In genomic region chr2:164791841-164792261, GRCm38 (mm10) we compare ENCODE assay signal across 19 mouse cellular contexts. TPM values are rescaled to one million over a fixed set of nuclear protein-coding genes. Genes with fewer than 3 reads are reported as not detected.
DNase-seq lines count a peak whose midpoint lies in the region; ATAC-seq and TF ChIP-seq lines count a peak whose summit lies in the region.
"Had no signal": no experiment of that assay in that cellular context is flagged by ENCODE, and none has a peak within 500 bp of the region (broad histone marks: within the 10 kb centered on the region; RNA-seq: fewer than 3 reads in every experiment).

No protein-coding gene starts in this region.

- no peak overlapping the region for H3K4me3 ChIP-seq in intestine, embryonic 16.5 days (ENCODE audit: low read length)
- H3K4me3 ChIP-seq in intestine, embryonic 15.5 days (replicated peaks), result no peak overlapping the region
- no peak overlapping the region for H3K4me3 ChIP-seq in testis, adult 2 months (ENCODE audit: control insufficient read depth, low read depth, low read length)
- H3K4me3 ChIP-seq: embryonic facial prominence, embryonic 13.5 days; limb, embryonic 15.5 days; lung, embryonic 15.5 days; neural tube, embryonic 15.5 days had no signal

- no peak for TF ChIP-seq POLR2A in testis, adult 2 months (IDR thresholded peaks at IDR 0.05; ENCODE audit: control insufficient read depth, low read depth, low read length)

- no peaks in the 10 kb centered on the region for H3K9me3 ChIP-seq in intestine, embryonic 16.5 days (ENCODE audit: control insufficient read depth, low read length)
- H3K9me3 ChIP-seq in intestine, embryonic 15.5 days, result no peaks in the 10 kb centered on the region
- H3K9me3 ChIP-seq: embryonic facial prominence, embryonic 13.5 days; limb, embryonic 15.5 days; lung, embryonic 15.5 days; neural tube, embryonic 15.5 days had no signal

- no peak overlapping the region for H3K4me2 ChIP-seq in intestine, embryonic 16.5 days (ENCODE audit: low read depth, low read length)
- H3K4me2 ChIP-seq in intestine, embryonic 15.5 days (replicated peaks), result no peak overlapping the region
- H3K4me2 ChIP-seq: embryonic facial prominence, embryonic 13.5 days; hindbrain, embryonic 14.5 days; limb, embryonic 15.5 days; lung, embryonic 15.5 days; midbrain, embryonic 11.5 days; neural tube, embryonic 15.5 days had no signal

- TF ChIP-seq CTCF in testis, adult 2 months (IDR thresholded peaks at IDR 0.05; ENCODE audit: control insufficient read depth, insufficient read depth, insufficient replicate concordance, low read depth, low read length), result no peak

- H3K36me3 ChIP-seq in intestine, embryonic 16.5 days (ENCODE audit: control insufficient read depth, insufficient read depth, low read length), result peaks cover 24% of the 10 kb centered on the region; the same call in 1 of the 2 replicates
- H3K36me3 ChIP-seq in intestine, embryonic 15.5 days, result peaks cover 35% of the 10 kb centered on the region
- H3K36me3 ChIP-seq in testis, adult 2 months (ENCODE audit: control insufficient read depth, insufficient read depth, low read length), result peaks cover 4% of the 10 kb centered on the region

- H3K9ac ChIP-seq in intestine, embryonic 16.5 days (ENCODE audit: low read depth, low read length), result peak overlapping the region; percentile 19; the same call in 1 of the 2 replicates
- H3K9ac ChIP-seq in intestine, embryonic 15.5 days, result no peak overlapping the region
- H3K9ac ChIP-seq: embryonic facial prominence, embryonic 13.5 days; hindbrain, embryonic 14.5 days; limb, embryonic 15.5 days; lung, embryonic 15.5 days; neural tube, embryonic 15.5 days had no signal

- ATAC-seq in intestine, embryonic 16.5 days, result no peak
- ATAC-seq in intestine, embryonic 15.5 days, result no peak

- H3K4me1 ChIP-seq in intestine, embryonic 16.5 days (ENCODE audit: control insufficient read depth, insufficient read depth, low read length), result peaks cover 16% of the 10 kb centered on the region
- peaks cover 8% of the 10 kb centered on the region for H3K4me1 ChIP-seq in intestine, embryonic 15.5 days (replicated peaks)
- peaks cover 8% of the 10 kb centered on the region for H3K4me1 ChIP-seq in testis, adult 2 months (ENCODE audit: control insufficient read depth, insufficient read depth, low read length)

- DNase-seq in testis, postnatal 14 days (ENCODE audit: low spot score), result no peak
- peak; percentile 71 for DNase-seq in cerebellum, adult 9-11 months
- no peak for DNase-seq in natural killer cell, adult 2 months (ENCODE audit: low spot score in 2 of 2)
- DNase-seq in thymus, postnatal 14 days, result no peak
- DNase-seq: gastrocnemius, postnatal 10 days; heart, postnatal 10 days; kidney, adult 18-20 months; thymus, adult 2 months had no signal

- WGBS in intestine, embryonic 16.5 days, result 87% methylated on average over 18 of the region's 18 CpGs
- 90% methylated on average over 18 of the region's 18 CpGs for WGBS in intestine, embryonic 15.5 days

- no peaks in the 10 kb centered on the region for H3K27me3 ChIP-seq in intestine, embryonic 16.5 days (replicated peaks; ENCODE audit: control insufficient read depth, insufficient read depth, low read length)
- no peaks in the 10 kb centered on the region for H3K27me3 ChIP-seq in intestine, embryonic 15.5 days (replicated peaks)
- no peaks in the 10 kb centered on the region for H3K27me3 ChIP-seq in testis, adult 2 months (ENCODE audit: control insufficient read depth, insufficient read depth, low read length)
- H3K27me3 ChIP-seq: embryonic facial prominence, embryonic 13.5 days; limb, embryonic 15.5 days; lung, embryonic 15.5 days; neural tube, embryonic 15.5 days had no signal

- peak overlapping the region; percentile 28; the same call in 1 of the 2 replicates for H3K27ac ChIP-seq in intestine, embryonic 16.5 days (ENCODE audit: low read length)
- no peak overlapping the region for H3K27ac ChIP-seq in intestine, embryonic 15.5 days
- H3K27ac ChIP-seq in testis, adult 2 months (ENCODE audit: control insufficient read depth, insufficient read depth, low read depth, low read length), result peak overlapping the region; percentile 45
- H3K27ac ChIP-seq: embryonic facial prominence, embryonic 13.5 days; hindbrain, embryonic 14.5 days; limb, embryonic 15.5 days; lung, embryonic 15.5 days; macrophage; neural tube, embryonic 15.5 days had no signal

RNA-seq across cellular contexts. Expression of gene Snx21, which starts 6.2 kb away (rescaled TPM):
- 18.3 and 19.6 TPM in 2 replicates for polyA plus RNA-seq in intestine, embryonic 16.5 days (2015; fragmentation: Nextera tagmentation; extraction: Ambion mirVana)
- polyA plus RNA-seq in intestine, embryonic 15.5 days (2015; fragmentation: Nextera tagmentation; extraction: Ambion mirVana), result 18.4 and 21.2 TPM in 2 replicates
- polyA plus RNA-seq in testis, adult 2 months (2012; rRNA removed), result 9.7 and 11.9 TPM in 2 replicates

RNA-seq across cellular contexts. Expression of gene Tnnc2, which starts 12.1 kb away (rescaled TPM):
- polyA plus RNA-seq in intestine, embryonic 16.5 days (2015; fragmentation: Nextera tagmentation; extraction: Ambion mirVana), result 3.2 and 3.9 TPM in 2 replicates
- 1.7 and 6.9 TPM in 2 replicates for polyA plus RNA-seq in intestine, embryonic 15.5 days (2015; fragmentation: Nextera tagmentation; extraction: Ambion mirVana)
- polyA plus RNA-seq in testis, adult 2 months (2012; rRNA removed), result 0.89 and 5.6 TPM in 2 replicates
- polyA plus RNA-seq: macrophage; midbrain, embryonic 11.5 days; small intestine, adult 2 months had no signal

RNA-seq across cellular contexts. Expression of gene Acot8, which starts 12.8 kb away (rescaled TPM):
- 37.5 and 39.5 TPM in 2 replicates for polyA plus RNA-seq in intestine, embryonic 16.5 days (2015; fragmentation: Nextera tagmentation; extraction: Ambion mirVana)
- polyA plus RNA-seq in intestine, embryonic 15.5 days (2015; fragmentation: Nextera tagmentation; extraction: Ambion mirVana), result 23.6 and 29.7 TPM in 2 replicates
- polyA plus RNA-seq in testis, adult 2 months (2012; rRNA removed), result 45.6 and 47.9 TPM in 2 replicates

RNA-seq across cellular contexts. Expression of gene Zswim3, which starts 13.0 kb away (rescaled TPM):
- polyA plus RNA-seq in intestine, embryonic 16.5 days (2015; fragmentation: Nextera tagmentation; extraction: Ambion mirVana), result 9.3 and 10.3 TPM in 2 replicates
- polyA plus RNA-seq in intestine, embryonic 15.5 days (2015; fragmentation: Nextera tagmentation; extraction: Ambion mirVana), result 8.1 and 9.0 TPM in 2 replicates
- polyA plus RNA-seq in testis, adult 2 months (2012; rRNA removed), result 18.0 and 19.5 TPM in 2 replicates

RNA-seq across cellular contexts. Expression of gene Ube2c, which starts 22.2 kb away (rescaled TPM):
- 360 and 426 TPM in 2 replicates for polyA plus RNA-seq in intestine, embryonic 16.5 days (2015; fragmentation: Nextera tagmentation; extraction: Ambion mirVana)
- polyA plus RNA-seq in intestine, embryonic 15.5 days (2015; fragmentation: Nextera tagmentation; extraction: Ambion mirVana), result 431 and 439 TPM in 2 replicates
- polyA plus RNA-seq in testis, adult 2 months (2012; rRNA removed), result 57.7 and 60.0 TPM in 2 replicates
